ENCODE assay signal across 18 mouse cellular contexts in the genomic region with DNA sequence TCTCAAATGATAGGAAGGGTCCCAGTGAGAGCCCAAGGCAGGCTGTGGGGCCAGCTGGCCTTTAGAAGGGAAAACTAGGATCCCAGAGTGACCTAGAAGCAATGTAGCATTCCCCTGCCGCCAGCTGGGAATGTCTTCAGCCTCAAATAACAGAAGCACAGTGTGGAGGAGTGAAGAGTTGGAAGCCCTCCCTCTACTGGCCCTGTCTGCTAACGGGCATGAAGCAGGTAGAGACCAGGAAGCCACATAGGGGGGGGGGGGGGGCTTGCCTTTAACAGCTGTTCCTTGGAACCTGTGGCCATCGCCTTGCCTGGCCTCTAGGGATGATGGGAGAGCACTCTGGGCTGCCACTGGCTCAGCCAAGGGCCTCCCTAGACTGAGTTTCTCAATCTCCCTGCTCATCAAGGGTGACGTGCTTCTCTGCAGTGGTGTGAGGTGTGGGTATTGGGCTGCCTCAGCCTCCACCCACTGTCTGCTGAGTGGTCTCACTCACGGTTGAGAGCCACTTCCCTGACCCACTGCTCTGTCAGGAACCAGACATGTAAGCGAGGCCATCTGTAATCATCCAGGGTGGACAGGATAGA. TPM values are rescaled to one million over a fixed set of nuclear protein-coding genes. Genes with fewer than 3 reads are reported as not detected.
A peak's percentile ranks its signal among the peaks of the same experiment; 100 is the strongest.
DNase-seq lines count a peak whose midpoint lies in the region; ATAC-seq lines count a peak whose summit lies in the region.
"Had no signal": no experiment of that assay in that cellular context is flagged by ENCODE, and none has a peak within 500 bp of the region (broad histone marks: within the 10 kb centered on the region; RNA-seq: fewer than 3 reads in every experiment).

No protein-coding gene starts in this region.

- DNase-seq in embryo, embryonic 10.5 days (ENCODE audit: low spot score) = peak; percentile 31
- no peak for DNase-seq in embryo, embryonic 11 days
- no peak for DNase-seq in midbrain, embryonic 10.5 days (ENCODE audit: low spot score)
- DNase-seq in layer of hippocampus, postnatal 10 days (ENCODE audit: low spot score in 2 of 2) = no peak
- DNase-seq: adrenal gland, adult 8-10 months; kidney, adult 8-10 months; thymus, postnatal 25 days had no signal

- ATAC-seq in intestine, embryonic 15.5 days = 0 out of 2 replicates have a peak, but pooled peaks have one; percentile 14
- no peak for ATAC-seq in intestine, embryonic 16.5 days
- no peak for ATAC-seq in midbrain, embryonic 13.5 days
- ATAC-seq in stomach, embryonic 15.5 days (ENCODE audit: insufficient read depth, low FRiP score, low read depth) = peak; percentile 48; the same call in 1 of the 2 replicates

- H3K4me2 ChIP-seq in intestine, embryonic 15.5 days (replicated peaks) = no peak overlapping the region
- no peak overlapping the region for H3K4me2 ChIP-seq in intestine, embryonic 16.5 days (ENCODE audit: low read depth, low read length)
- H3K4me2 ChIP-seq in midbrain, embryonic 13.5 days (replicated peaks) = no peak overlapping the region
- H3K4me2 ChIP-seq in stomach, embryonic 15.5 days = no peak overlapping the region
- H3K4me2 ChIP-seq: liver, embryonic 15.5 days had no signal

- no peaks in the 10 kb centered on the region for H3K27me3 ChIP-seq in intestine, embryonic 15.5 days (replicated peaks)
- no peaks in the 10 kb centered on the region for H3K27me3 ChIP-seq in intestine, embryonic 16.5 days (replicated peaks; ENCODE audit: control insufficient read depth, insufficient read depth, low read length)
- no peaks in the 10 kb centered on the region for H3K27me3 ChIP-seq in midbrain, embryonic 10.5 days (ENCODE audit: low read depth, poor library complexity, severe bottlenecking)
- no peaks in the 10 kb centered on the region for H3K27me3 ChIP-seq in midbrain, embryonic 13.5 days
- H3K27me3 ChIP-seq in stomach, embryonic 15.5 days (replicated peaks) = no peaks in the 10 kb centered on the region

- H3K4me1 ChIP-seq in intestine, embryonic 15.5 days (replicated peaks) = peaks cover 12% of the 10 kb centered on the region
- H3K4me1 ChIP-seq in intestine, embryonic 16.5 days (ENCODE audit: control insufficient read depth, insufficient read depth, low read length) = peaks cover 6% of the 10 kb centered on the region
- H3K4me1 ChIP-seq in midbrain, embryonic 10.5 days = peaks cover 19% of the 10 kb centered on the region
- no peaks in the 10 kb centered on the region for H3K4me1 ChIP-seq in midbrain, embryonic 13.5 days (replicated peaks)
- peaks cover 20% of the 10 kb centered on the region; the same call in 1 of the 2 replicates for H3K4me1 ChIP-seq in stomach, embryonic 15.5 days

- H3K36me3 ChIP-seq in intestine, embryonic 15.5 days = no peaks in the 10 kb centered on the region
- no peaks in the 10 kb centered on the region for H3K36me3 ChIP-seq in intestine, embryonic 16.5 days (ENCODE audit: control insufficient read depth, insufficient read depth, low read length)
- no peaks in the 10 kb centered on the region for H3K36me3 ChIP-seq in midbrain, embryonic 10.5 days
- no peaks in the 10 kb centered on the region for H3K36me3 ChIP-seq in midbrain, embryonic 13.5 days
- H3K36me3 ChIP-seq in stomach, embryonic 15.5 days = no peaks in the 10 kb centered on the region
- H3K36me3 ChIP-seq: liver, embryonic 15.5 days had no signal

- 37% methylated on average over 6 of the region's 6 CpGs for WGBS in intestine, embryonic 15.5 days
- 48% methylated on average over 6 of the region's 6 CpGs for WGBS in intestine, embryonic 16.5 days
- WGBS in midbrain, embryonic 10.5 days = 50% methylated on average over 6 of the region's 6 CpGs
- WGBS in midbrain, embryonic 13.5 days = 54% methylated on average over 6 of the region's 6 CpGs
- 40% methylated on average over 6 of the region's 6 CpGs for WGBS in stomach, embryonic 15.5 days

- no peak overlapping the region for H3K9ac ChIP-seq in intestine, embryonic 15.5 days
- H3K9ac ChIP-seq in intestine, embryonic 16.5 days (ENCODE audit: low read depth, low read length) = no peak overlapping the region
- H3K9ac ChIP-seq in midbrain, embryonic 13.5 days (replicated peaks) = no peak overlapping the region
- H3K9ac ChIP-seq in stomach, embryonic 15.5 days = no peak overlapping the region
- H3K9ac ChIP-seq: liver, embryonic 15.5 days had no signal

- H3K27ac ChIP-seq in intestine, embryonic 15.5 days = no peak overlapping the region
- H3K27ac ChIP-seq in intestine, embryonic 16.5 days (ENCODE audit: low read length) = no peak overlapping the region
- H3K27ac ChIP-seq in midbrain, embryonic 10.5 days (replicated peaks) = peak overlapping the region; percentile 52
- no peak overlapping the region for H3K27ac ChIP-seq in midbrain, embryonic 13.5 days
- H3K27ac ChIP-seq in stomach, embryonic 15.5 days = no peak overlapping the region
- H3K27ac ChIP-seq: liver, embryonic 15.5 days; macrophage had no signal

- no peaks in the 10 kb centered on the region for H3K9me3 ChIP-seq in intestine, embryonic 15.5 days
- H3K9me3 ChIP-seq in intestine, embryonic 16.5 days (ENCODE audit: control insufficient read depth, low read length) = no peaks in the 10 kb centered on the region
- H3K9me3 ChIP-seq in midbrain, embryonic 10.5 days (replicated peaks) = no peaks in the 10 kb centered on the region
- H3K9me3 ChIP-seq in midbrain, embryonic 13.5 days = no peaks in the 10 kb centered on the region
- H3K9me3 ChIP-seq in stomach, embryonic 15.5 days = no peaks in the 10 kb centered on the region
- H3K9me3 ChIP-seq: liver, embryonic 15.5 days had no signal

- no peak overlapping the region for H3K4me3 ChIP-seq in intestine, embryonic 15.5 days (replicated peaks)
- H3K4me3 ChIP-seq in intestine, embryonic 16.5 days (ENCODE audit: low read length) = no peak overlapping the region
- no peak overlapping the region for H3K4me3 ChIP-seq in midbrain, embryonic 10.5 days
- no peak overlapping the region for H3K4me3 ChIP-seq in midbrain, embryonic 13.5 days (replicated peaks)
- H3K4me3 ChIP-seq in stomach, embryonic 15.5 days (replicated peaks) = no peak overlapping the region
- H3K4me3 ChIP-seq: liver, embryonic 15.5 days had no signal

RNA-seq across cellular contexts. Expression of a gene that starts 11.8 kb away (rescaled TPM):
- 136 and 138 TPM in 2 replicates for polyA plus RNA-seq in intestine, embryonic 15.5 days (2015; fragmentation: Nextera tagmentation; extraction: Ambion mirVana)
- 140 and 163 TPM in 2 replicates for polyA plus RNA-seq in intestine, embryonic 16.5 days (2015; fragmentation: Nextera tagmentation; extraction: Ambion mirVana)
- 50.1 and 69.2 TPM in 2 replicates for polyA plus RNA-seq in midbrain, embryonic 10.5 days (2016; fragmentation: Nextera tagmentation; extraction: Ambion mirVana)
- 72.6 and 89.7 TPM in 2 replicates for polyA plus RNA-seq in midbrain, embryonic 13.5 days (2015; fragmentation: Nextera tagmentation; extraction: Ambion mirVana)
- 125 and 130 TPM in 2 replicates for polyA plus RNA-seq in stomach, embryonic 15.5 days (2015; fragmentation: Nextera tagmentation; extraction: Ambion mirVana)
- total RNA-seq in layer of hippocampus, postnatal 10 days (2021) = 10 to 100 TPM; 43.8 to 46.9 TPM

RNA-seq across cellular contexts. Expression of a gene that starts 40.3 kb away (rescaled TPM):
- polyA plus RNA-seq in intestine, embryonic 15.5 days (2015; fragmentation: Nextera tagmentation; extraction: Ambion mirVana) = 0.45 and 0.97 TPM in 2 replicates
- polyA plus RNA-seq in intestine, embryonic 16.5 days (2015; fragmentation: Nextera tagmentation; extraction: Ambion mirVana) = 0.29 and 0.87 TPM in 2 replicates
- not detected in 2 replicates for polyA plus RNA-seq in midbrain, embryonic 10.5 days (2016; fragmentation: Nextera tagmentation; extraction: Ambion mirVana)
- not detected in 2 replicates for polyA plus RNA-seq in midbrain, embryonic 13.5 days (2015; fragmentation: Nextera tagmentation; extraction: Ambion mirVana)
- polyA plus RNA-seq in stomach, embryonic 15.5 days (2015; fragmentation: Nextera tagmentation; extraction: Ambion mirVana) = 0.42 and 0.79 TPM in 2 replicates
- not detected for total RNA-seq in layer of hippocampus, postnatal 10 days (2021)
- total RNA-seq: adrenal gland, adult 8-10 months; gastrocnemius, adult 18-20 months; layer of hippocampus, postnatal 25 days had no signal
- polyA plus RNA-seq: embryonic facial prominence, embryonic 11.5 days; forebrain, embryonic 11.5 days; heart, embryonic 16.5 days; liver, embryonic 15.5 days; macrophage had no signal

Comparison
In these comparisons a context has a peak if more than half of its experiments do, and no peak if none do; other contexts are left out.
1. ATAC-seq: peak in intestine, embryonic 15.5 days (single experiment) and stomach, embryonic 15.5 days (single experiment); none in intestine, embryonic 16.5 days (single experiment) and midbrain, embryonic 13.5 days (single experiment).